Comparison of ENCODE assay signal across 8 mouse cellular contexts in genomic region chr3:95280747-95281146, GRCm38 (mm10). TPM values are rescaled to one million over a fixed set of nuclear protein-coding genes. Genes with fewer than 3 reads are reported as not detected.
DNase-seq lines count a peak whose midpoint lies in the region; ATAC-seq lines count a peak whose summit lies in the region.

No protein-coding gene starts in this region.

- 29% methylated on average over 8 of the region's 8 CpGs for WGBS in hindbrain, embryonic 14.5 days
- whole genome bisulfite sequencing in liver, embryonic 12.5 days (ENCODE audit: insufficient replicate concordance) = 13% methylated on average over 8 of the region's 8 CpGs
- WGBS in neural tube, embryonic 11.5 days = 31% methylated on average over 8 of the region's 8 CpGs

- H3K27me3 ChIP-seq in hindbrain, embryonic 14.5 days (ENCODE audit: control insufficient read depth, insufficient read depth, low read length) = no peaks in the 10 kb centered on the region
- no peaks in the 10 kb centered on the region for H3K27me3 ChIP-seq in liver, embryonic 12.5 days (replicated peaks)
- no peaks in the 10 kb centered on the region for H3K27me3 ChIP-seq in neural tube, embryonic 11.5 days (ENCODE audit: control insufficient read depth, insufficient read depth, low read length)

- peak overlapping the region; percentile 80 for H3K4me2 ChIP-seq in hindbrain, embryonic 14.5 days (replicated peaks)
- peak overlapping the region; percentile 87 for H3K4me2 ChIP-seq in liver, embryonic 12.5 days
- H3K4me2 ChIP-seq in neural tube, embryonic 11.5 days (ENCODE audit: low read depth) = peak overlapping the region; percentile 74

- H3K9me3 ChIP-seq in hindbrain, embryonic 14.5 days (ENCODE audit: control insufficient read depth, low read length) = no peaks in the 10 kb centered on the region
- no peaks in the 10 kb centered on the region for H3K9me3 ChIP-seq in liver, embryonic 12.5 days (replicated peaks)
- H3K9me3 ChIP-seq in neural tube, embryonic 11.5 days (ENCODE audit: control insufficient read depth, low read length) = no peaks in the 10 kb centered on the region

- peak; percentile 33 for DNase-seq in CD4-positive, CD25-positive, alpha-beta regulatory T cell, adult 2 months (ENCODE audit: low read depth, low spot score)
- DNase-seq in 3T3-L1 (ENCODE audit: low read depth, low spot score) = peak; percentile 55
- peak; percentile 45 for DNase-seq in embryo, embryonic 10.5 days (ENCODE audit: low spot score)
- DNase-seq in hindbrain, embryonic 14.5 days (ENCODE audit: low spot score) = peak; percentile 55
- peak; percentile 26 for DNase-seq in neural tube, embryonic 11.5 days (ENCODE audit: low spot score)
- no peak for DNase-seq in ovary, postnatal 14 days (ENCODE audit: low spot score)

- H3K4me3 ChIP-seq in hindbrain, embryonic 14.5 days (replicated peaks; ENCODE audit: low read length) = peak overlapping the region; percentile 72
- H3K4me3 ChIP-seq in liver, embryonic 12.5 days = peak overlapping the region; percentile 81
- peak overlapping the region; percentile 65 for H3K4me3 ChIP-seq in neural tube, embryonic 11.5 days (ENCODE audit: low read depth, low read length)

- H3K27ac ChIP-seq in hindbrain, embryonic 14.5 days = peak overlapping the region; percentile 88
- H3K27ac ChIP-seq in liver, embryonic 12.5 days = peak overlapping the region; percentile 89
- 0 out of 2 replicates have a peak overlapping the region, but pooled peaks have one; percentile 51 for H3K27ac ChIP-seq in neural tube, embryonic 11.5 days (ENCODE audit: low read depth, low read length)

- peak overlapping the region; percentile 87 for H3K9ac ChIP-seq in hindbrain, embryonic 14.5 days
- peak overlapping the region; percentile 91 for H3K9ac ChIP-seq in liver, embryonic 12.5 days
- H3K9ac ChIP-seq in neural tube, embryonic 11.5 days (ENCODE audit: low read length) = peak overlapping the region; percentile 87

- no peak for ATAC-seq in CD4-positive, CD25-positive, alpha-beta regulatory T cell, adult 4 months
- no peak for ATAC-seq in hindbrain, embryonic 14.5 days (ENCODE audit: low FRiP score)
- no peak for ATAC-seq in liver, embryonic 12.5 days
- ATAC-seq in neural tube, embryonic 11.5 days (ENCODE audit: insufficient read depth, low FRiP score, low TSS enrichment) = no peak

- H3K4me1 ChIP-seq in hindbrain, embryonic 14.5 days (replicated peaks; ENCODE audit: control insufficient read depth, insufficient read depth, low read length) = peaks cover 31% of the 10 kb centered on the region
- H3K4me1 ChIP-seq in liver, embryonic 12.5 days = peaks cover 74% of the 10 kb centered on the region
- H3K4me1 ChIP-seq in neural tube, embryonic 11.5 days (ENCODE audit: control insufficient read depth, insufficient read depth, low read length) = 0 out of 2 replicates have a peak, but pooled peaks cover 5% of the 10 kb centered on the region

- no peaks in the 10 kb centered on the region for H3K36me3 ChIP-seq in hindbrain, embryonic 14.5 days (replicated peaks; ENCODE audit: control insufficient read depth, insufficient read depth)
- H3K36me3 ChIP-seq in liver, embryonic 12.5 days = peaks cover 5% of the 10 kb centered on the region; the same call in 1 of the 2 replicates
- H3K36me3 ChIP-seq in neural tube, embryonic 11.5 days (ENCODE audit: control insufficient read depth, insufficient read depth, low read length) = no peaks in the 10 kb centered on the region

RNA-seq across cellular contexts. Expression of gene Mindy1, which starts 0.4 kb away (rescaled TPM):
- polyA plus RNA-seq in CD4-positive, CD25-positive, alpha-beta regulatory T cell, adult 4 months (2017; shearing (Covaris generic)) = 10 to 100 TPM; 22.1 to 25.3 TPM
- polyA plus RNA-seq in hindbrain, embryonic 14.5 days (2014; fragmentation: Nextera tagmentation; extraction: Ambion mirVana) = 37.8 and 38.9 TPM in 2 replicates
- 18.8 and 22.5 TPM in 2 replicates for polyA plus RNA-seq in liver, embryonic 12.5 days (2016; fragmentation: Nextera tagmentation; extraction: Ambion mirVana)
- 46.1 and 48.1 TPM in 2 replicates for polyA plus RNA-seq in neural tube, embryonic 11.5 days (2014; fragmentation: Nextera tagmentation; extraction: Ambion mirVana)

RNA-seq across cellular contexts. Expression of gene Prune1, which starts 1.1 kb away (rescaled TPM):
- polyA plus RNA-seq in CD4-positive, CD25-positive, alpha-beta regulatory T cell, adult 4 months (2017; shearing (Covaris generic)) = 10 to 100 TPM in 1 of 2 experiments, 1 to 10 TPM in 1; 6.3 to 10.1 TPM
- polyA plus RNA-seq in hindbrain, embryonic 14.5 days (2014; fragmentation: Nextera tagmentation; extraction: Ambion mirVana) = 63.8 and 66.0 TPM in 2 replicates
- polyA plus RNA-seq in liver, embryonic 12.5 days (2016; fragmentation: Nextera tagmentation; extraction: Ambion mirVana) = 11.8 and 12.1 TPM in 2 replicates
- 32.4 and 32.9 TPM in 2 replicates for polyA plus RNA-seq in neural tube, embryonic 11.5 days (2014; fragmentation: Nextera tagmentation; extraction: Ambion mirVana)

RNA-seq across cellular contexts. Expression of gene Anxa9, which starts 26.2 kb away (rescaled TPM):
- polyA plus RNA-seq in CD4-positive, CD25-positive, alpha-beta regulatory T cell, adult 4 months (2017; shearing (Covaris generic)) = 1 to 10 TPM in 1 of 2 experiments, under 1 TPM in 1; 0.42 to 1.1 TPM
- polyA plus RNA-seq in hindbrain, embryonic 14.5 days (2014; fragmentation: Nextera tagmentation; extraction: Ambion mirVana) = 0.24 and 0.52 TPM in 2 replicates
- polyA plus RNA-seq in liver, embryonic 12.5 days (2016; fragmentation: Nextera tagmentation; extraction: Ambion mirVana) = 3.1 and 4.6 TPM in 2 replicates
- polyA plus RNA-seq in neural tube, embryonic 11.5 days (2014; fragmentation: Nextera tagmentation; extraction: Ambion mirVana) = 1.2 TPM in 2 replicates

RNA-seq across cellular contexts. Expression of gene Bnipl, which starts 29.8 kb away (rescaled TPM):
- polyA plus RNA-seq in CD4-positive, CD25-positive, alpha-beta regulatory T cell, adult 4 months (2017; shearing (Covaris generic)) = not detected
- 0.27 TPM in 1 of 2 replicates, not detected in the other for polyA plus RNA-seq in hindbrain, embryonic 14.5 days (2014; fragmentation: Nextera tagmentation; extraction: Ambion mirVana)
- not detected in 2 replicates for polyA plus RNA-seq in liver, embryonic 12.5 days (2016; fragmentation: Nextera tagmentation; extraction: Ambion mirVana)
- polyA plus RNA-seq in neural tube, embryonic 11.5 days (2014; fragmentation: Nextera tagmentation; extraction: Ambion mirVana) = 0.31 and 0.54 TPM in 2 replicates

RNA-seq across cellular contexts. Expression of gene Cers2, which starts 33.8 kb away (rescaled TPM):
- 100 to 1,000 TPM; 168 to 244 TPM for polyA plus RNA-seq in CD4-positive, CD25-positive, alpha-beta regulatory T cell, adult 4 months (2017; shearing (Covaris generic))
- 81.8 and 88.3 TPM in 2 replicates for polyA plus RNA-seq in hindbrain, embryonic 14.5 days (2014; fragmentation: Nextera tagmentation; extraction: Ambion mirVana)
- polyA plus RNA-seq in liver, embryonic 12.5 days (2016; fragmentation: Nextera tagmentation; extraction: Ambion mirVana) = 134 and 135 TPM in 2 replicates
- 107 and 109 TPM in 2 replicates for polyA plus RNA-seq in neural tube, embryonic 11.5 days (2014; fragmentation: Nextera tagmentation; extraction: Ambion mirVana)
